Mouse (Mus musculus) liver, embryonic 16.5 days (tissue): Measurements from ENCODE around the gene Pde7b. TPM values are rescaled to one million over a fixed set of nuclear protein-coding genes. Genes with fewer than 3 reads are reported as not detected.

ENCODE experiments used
- ATAC-seq: fragments of 200-750 bp; cut with Nextera tagmentation; 2 replicates; pipeline ENCODE4 v1.8.0; 2017; ENCODE audit warnings: low read depth, mild to moderate bottlenecking, moderate number of reproducible peaks, moderate library complexity
- H3K27ac ChIP-seq: fragments of 300-500 bp; sonication (generic); 2 replicates; pipeline ENCODE4 v1.5.1; 2014; ENCODE audit warnings: mild to moderate bottlenecking, low read length
- H3K27me3 ChIP-seq: fragments of 300-500 bp; sonication (generic); 2 replicates; pipeline ENCODE4 v1.6.1; 2014; ENCODE audit warnings: low read depth, low read length, mixed read lengths; ENCODE audit not compliant: control insufficient read depth, insufficient read depth
- H3K36me3 ChIP-seq: fragments of 300-500 bp; sonication (generic); 2 replicates; pipeline ENCODE4 v1.6.1; 2014; ENCODE audit warnings: mild to moderate bottlenecking; ENCODE audit not compliant: control insufficient read depth, insufficient read depth
- H3K4me1 ChIP-seq: fragments of 300-500 bp; sonication (generic); 2 replicates; pipeline ENCODE4 v1.6.1; 2014; ENCODE audit warnings: low read depth, low read length, mixed read lengths; ENCODE audit not compliant: control insufficient read depth
- H3K4me2 ChIP-seq: fragments of 300-500 bp; sonication (generic); 2 replicates; pipeline ENCODE4 v1.6.1; 2014; ENCODE audit warnings: low read depth, low read length, mixed read lengths
- H3K4me3 ChIP-seq: fragments of 300-500 bp; sonication (generic); 2 replicates; pipeline ENCODE4 v1.5.1; 2014; ENCODE audit warnings: low read depth, mild to moderate bottlenecking, low read length
- H3K9ac ChIP-seq: fragments of 300-500 bp; sonication (generic); 2 replicates; pipeline ENCODE4 v1.6.1; 2014; ENCODE audit warnings: low read depth, low read length
- H3K9me3 ChIP-seq: fragments of 300-500 bp; sonication (generic); replicated peaks from 2 replicates; pipeline ENCODE4 v1.6.1; 2016; ENCODE audit warnings: low read length; ENCODE audit not compliant: control insufficient read depth
- WGBS: fragments of 180-500 bp; shearing (Covaris S2); extraction: QIAGEN DNeasy Blood & Tissue Kit; methylation state at CpG from one replicate; pipeline ENCODE4 v1.1.7; 2014; ENCODE audit not compliant: insufficient replicate concordance; 5-methylcytosine and 5-hydroxymethylcytosine counted together
- polyA plus RNA-seq: library from polyadenylated mRNA; unstranded; fragments of >200 nt; fragmentation: Nextera tagmentation; extraction: Ambion mirVana; gene quantifications from 2 replicates; pipeline ENCODE4 v1.2.1, GENCODE M21; 2015

Pde7b gene
- polyA plus RNA-seq, 1 experiment from 2014 or later: 0.25 TPM

- Histone ChIP-seq H3K9ac (no peak overlapping the region), H3K27ac (no peak overlapping the region), H3K9me3 (no peaks in the 10 kb centered on the region), H3K27me3 (no peaks in the 10 kb centered on the region), H3K36me3 (no peaks in the 10 kb centered on the region), H3K4me2 (no peak overlapping the region), H3K4me3 (no peak overlapping the region), H3K4me1 (no peaks in the 10 kb centered on the region)
- 77% methylated on average over 6 of the region's 6 CpGs for WGBS
- ATAC-seq: no peak
These were observed 70.7 kb downstream of the Pde7b start for GRCm38 (mm10) chr10:20654187-20654586.

- Histone ChIP-seq H3K9ac (no peak overlapping the region), H3K27me3 (no peaks in the 10 kb centered on the region), H3K9me3 (no peaks in the 10 kb centered on the region), H3K4me1 (no peaks in the 10 kb centered on the region), H3K27ac (no peak overlapping the region), H3K36me3 (no peaks in the 10 kb centered on the region), H3K4me3 (no peak overlapping the region), H3K4me2 (no peak overlapping the region)
- ATAC-seq: no peak
- 50% methylated on average over 3 of the region's 3 CpGs for WGBS
These were observed 71.6 kb downstream of the Pde7b start for GRCm38 (mm10) chr10:20653299-20653698.

- Histone ChIP-seq H3K4me1 (no peaks in the 10 kb centered on the region), H3K9me3 (no peaks in the 10 kb centered on the region), H3K27me3 (no peaks in the 10 kb centered on the region), H3K4me3 (no peak overlapping the region), H3K9ac (no peak overlapping the region), H3K4me2 (no peak overlapping the region), H3K27ac (no peak overlapping the region), H3K36me3 (no peaks in the 10 kb centered on the region)
- no peak for ATAC-seq
- WGBS: 68% methylated on average over 8 of the region's 8 CpGs
These were observed 88.5 kb downstream of the Pde7b start for GRCm38 (mm10) chr10:20636381-20636780.

GRCm38 (mm10) chr10:20633085-20633415 lies 91.8 kb downstream of the Pde7b start:
- H3K27ac ChIP-seq: no peak overlapping the region
- no peak overlapping the region for H3K4me2 ChIP-seq
- ATAC-seq: no peak
- no peak overlapping the region for H3K9ac ChIP-seq
- H3K27me3 ChIP-seq: no peaks in the 10 kb centered on the region
- no peaks in the 10 kb centered on the region; the same call in 1 of the 2 replicates for H3K4me1 ChIP-seq
- H3K36me3 ChIP-seq: no peaks in the 10 kb centered on the region
- no peak overlapping the region for H3K4me3 ChIP-seq
- 72% methylated on average over 1 of the region's 1 CpGs for WGBS
- H3K9me3 ChIP-seq: no peaks in the 10 kb centered on the region

- no peaks in the 10 kb centered on the region for H3K9me3 ChIP-seq
- WGBS: 57% methylated on average over 14 of the region's 14 CpGs
- no peak overlapping the region for H3K9ac ChIP-seq
- ATAC-seq: no peak
- no peak overlapping the region for H3K4me2 ChIP-seq
- no peaks in the 10 kb centered on the region; the same call in 1 of the 2 replicates for H3K4me1 ChIP-seq
- no peak overlapping the region for H3K4me3 ChIP-seq
- H3K27me3 ChIP-seq: no peaks in the 10 kb centered on the region
- no peak overlapping the region for H3K27ac ChIP-seq
- H3K36me3 ChIP-seq: no peaks in the 10 kb centered on the region
These were observed 92.4 kb downstream of the Pde7b start for GRCm38 (mm10) chr10:20632256-20633084.

GRCm38 (mm10) chr10:20630122-20630521 lies 94.8 kb downstream of the Pde7b start:
- ATAC-seq: peak; percentile 59; the same call in 1 of the 2 replicates
- no peak overlapping the region for H3K27ac ChIP-seq
- WGBS: 57% methylated on average over 7 of the region's 7 CpGs

GRCm38 (mm10) chr10:20625702-20626375 lies 99.0 kb downstream of the Pde7b start:
- Histone ChIP-seq H3K4me2 (no peak overlapping the region), H3K27me3 (no peaks in the 10 kb centered on the region), H3K9ac (no peak overlapping the region), H3K4me1 (no peaks in the 10 kb centered on the region; the same call in 1 of the 2 replicates), H3K9me3 (no peaks in the 10 kb centered on the region), H3K27ac (no peak overlapping the region), H3K4me3 (no peak overlapping the region), H3K36me3 (no peaks in the 10 kb centered on the region)
- ATAC-seq: 0 out of 2 replicates have a peak, but pooled peaks have one; percentile 30
- WGBS: 59% methylated on average over 16 of the region's 16 CpGs

More at GRCm38 (mm10) chr10:20630122-20630521, 94.8 kb downstream of the Pde7b start:
- Histone ChIP-seq H3K9ac (no peak overlapping the region), H3K4me1 (no peaks in the 10 kb centered on the region; the same call in 1 of the 2 replicates), H3K36me3 (no peaks in the 10 kb centered on the region), H3K4me2 (no peak overlapping the region), H3K9me3 (no peaks in the 10 kb centered on the region), H3K27me3 (no peaks in the 10 kb centered on the region), H3K4me3 (no peak overlapping the region)

GRCm38 (mm10) chr10:20621661-20622454 lies 103.0 kb downstream of the Pde7b start:
- H3K9me3 ChIP-seq: no peaks in the 10 kb centered on the region
- ATAC-seq: peak; percentile 51
- 56% methylated on average over 8 of the region's 8 CpGs for WGBS
- H3K9ac ChIP-seq: no peak overlapping the region
- H3K4me2 ChIP-seq: no peak overlapping the region
- no peaks in the 10 kb centered on the region for H3K27me3 ChIP-seq
- H3K27ac ChIP-seq: peak overlapping the region; percentile 19
- no peaks in the 10 kb centered on the region for H3K36me3 ChIP-seq
- H3K4me1 ChIP-seq: no peaks in the 10 kb centered on the region; the same call in 1 of the 2 replicates
- H3K4me3 ChIP-seq: no peak overlapping the region
